Mouse (Mus musculus): ENCODE results near the gene Mcf2l.

Mcf2l gene

GRCm38 (mm10) chr8:12998331-12998730, 124.7 kb downstream of the Mcf2l start:
- no peak for DNase-seq

GRCm38 (mm10) chr8:12999793-13000192, 126.2 kb downstream of the Mcf2l start:
- peak; percentile 33 for DNase-seq

- DNase-seq: no peak
Measured at GRCm38 (mm10) chr8:13007458-13007857, 133.9 kb downstream of the Mcf2l start.

GRCm38 (mm10) chr8:13010313-13010712, 136.7 kb downstream of the Mcf2l start:
- no peak for DNase-seq

GRCm38 (mm10) chr8:13019560-13019959, 146.0 kb downstream of the Mcf2l start:
- DNase-seq: no peak

- DNase-seq: no peak
Measured at GRCm38 (mm10) chr8:13021830-13022229, 148.2 kb downstream of the Mcf2l start.

- DNase-seq: peak; percentile 58
Measured at GRCm38 (mm10) chr8:13025487-13026224, 152.1 kb downstream of the Mcf2l start, which contains the start of gene F7. Gene F7 (plus strand): TSS chr8:13026034.

- no peak for DNase-seq
Measured at GRCm38 (mm10) chr8:13027615-13028014, 154.0 kb downstream of the Mcf2l start.

GRCm38 (mm10) chr8:13028482-13028881, 154.9 kb downstream of the Mcf2l start:
- no peak for DNase-seq

GRCm38 (mm10) chr8:13036346-13036812, 162.8 kb downstream of the Mcf2l start:
- DNase-seq: no peak

- no peak for DNase-seq
Measured at GRCm38 (mm10) chr8:13037015-13037414, 163.4 kb downstream of the Mcf2l start, which contains the start of gene F10. Gene F10 (plus strand): TSS chr8:13037308.

- DNase-seq: peak; percentile 15
Measured at GRCm38 (mm10) chr8:13037569-13037968, 164.0 kb downstream of the Mcf2l start.

GRCm38 (mm10) chr8:13039054-13039453, 165.4 kb downstream of the Mcf2l start:
- no peak for DNase-seq

- DNase-seq: no peak
Measured at GRCm38 (mm10) chr8:13041459-13041858, 167.9 kb downstream of the Mcf2l start.

- DNase-seq: no peak
Measured at GRCm38 (mm10) chr8:13047652-13048051, 174.0 kb downstream of the Mcf2l start.

- DNase-seq: no peak
Measured at GRCm38 (mm10) chr8:13050550-13050949, 176.9 kb downstream of the Mcf2l start.

GRCm38 (mm10) chr8:13057351-13057750, 183.7 kb downstream of the Mcf2l start:
- DNase-seq: peak; percentile 14

GRCm38 (mm10) chr8:13060441-13061150, 187.0 kb downstream of the Mcf2l start, which contains the start of gene Proz:
Gene Proz (plus strand): TSS chr8:13060914.
- DNase-seq: peak; percentile 70

- DNase-seq: no peak
Measured at GRCm38 (mm10) chr8:13063112-13063511, 189.5 kb downstream of the Mcf2l start.
